22 mouse cellular contexts compared by ENCODE assay signal in the genomic region with DNA sequence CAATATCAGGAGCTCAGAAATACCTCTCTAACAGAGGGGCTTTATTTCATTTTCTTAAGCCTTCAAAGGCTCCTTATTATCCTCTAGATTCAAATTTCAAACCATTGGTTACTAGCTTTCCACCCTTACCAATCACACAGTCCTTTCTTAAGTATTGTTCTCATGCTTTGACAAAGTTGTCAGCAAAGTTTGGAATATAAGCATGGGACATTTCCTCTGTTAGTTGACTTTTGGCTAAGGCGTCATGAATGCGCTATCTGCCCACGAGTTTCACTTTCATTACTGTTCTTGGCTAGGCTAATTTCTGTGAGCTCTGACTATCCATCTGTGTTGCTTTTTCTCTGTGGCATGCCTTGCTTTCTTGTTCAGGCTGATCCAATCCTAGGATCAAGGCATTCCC. TPM values are rescaled to one million over a fixed set of nuclear protein-coding genes. Genes with fewer than 3 reads are reported as not detected.
"Had no signal": no experiment of that assay in that cellular context is flagged by ENCODE, and none has a peak within 500 bp of the region (broad histone marks: within the 10 kb centered on the region; RNA-seq: fewer than 3 reads in every experiment).

No protein-coding gene starts in this region.

- H3K4me3 ChIP-seq: limb, embryonic 13.5 days; liver, embryonic 15.5 days; myocyte; neural tube, embryonic 15.5 days had no signal

- H3K27ac ChIP-seq: kidney, postnatal 0 days; limb, embryonic 13.5 days; liver, embryonic 15.5 days; neural tube, embryonic 15.5 days had no signal

- DNase-seq: kidney, adult 11 months; kidney, adult 9 months; left cerebral cortex, postnatal 4 days; lung, embryonic 14.5 days; lung, postnatal 10 days; lung, postnatal 4 days; midbrain, embryonic 14.5 days; right cerebral cortex, adult 18-20 months; right cerebral cortex, postnatal 4 days had no signal

- H3K9ac ChIP-seq: limb, embryonic 13.5 days; liver, embryonic 15.5 days; lung, embryonic 14.5 days; neural tube, embryonic 15.5 days had no signal

- H3K27me3 ChIP-seq: limb, embryonic 13.5 days; liver, embryonic 15.5 days; neural tube, embryonic 15.5 days had no signal

- H3K9me3 ChIP-seq: limb, embryonic 13.5 days; liver, embryonic 15.5 days; neural tube, embryonic 15.5 days had no signal

- H3K4me2 ChIP-seq: limb, embryonic 13.5 days; liver, embryonic 11.5 days; liver, embryonic 15.5 days; lung, embryonic 14.5 days; neural tube, embryonic 15.5 days had no signal

RNA-seq across cellular contexts. Expression of a gene that starts 25.1 kb away (rescaled TPM):
- total RNA-seq: layer of hippocampus, adult 8-10 months; layer of hippocampus, postnatal 14 days; left cerebral cortex, adult 18-20 months; left cerebral cortex, postnatal 10 days; left cerebral cortex, postnatal 4 days; megakaryocyte-erythroid progenitor cell, adult 5-6 weeks had no signal
- polyA plus RNA-seq: kidney, postnatal 0 days; limb, embryonic 13.5 days; liver, embryonic 11.5 days; liver, embryonic 15.5 days; lung, embryonic 14.5 days; midbrain, embryonic 14.5 days; myocyte; neural tube, embryonic 11.5 days; neural tube, embryonic 15.5 days; stomach, embryonic 16.5 days had no signal
